Mouse (Mus musculus) kidney, adult 2 months (tissue): ENCODE measurements around the gene Znrf2. TPM values are rescaled to one million over a fixed set of nuclear protein-coding genes. Genes with fewer than 3 reads are reported as not detected.

Experiments
- DNase-seq: peaks from one replicate; pipeline ENCODE4 v3.0.0; 2021
- H3K27ac ChIP-seq: fragments of 200-500 bp; 2 replicates; pipeline ENCODE4 v1.5.1; 2012; ENCODE audit warnings: low read depth, low read length, control low read depth, inconsistent platforms; ENCODE audit not compliant: insufficient read depth
- H3K27me3 ChIP-seq: fragments of 200-500 bp; replicated peaks from 2 replicates; pipeline ENCODE4 v1.6.1; 2012; ENCODE audit warnings: mild to moderate bottlenecking, moderate library complexity, low read length, inconsistent platforms; ENCODE audit not compliant: control insufficient read depth, insufficient read depth
- H3K36me3 ChIP-seq: fragments of 200-500 bp; 2 replicates; pipeline ENCODE4 v1.6.1; 2012; ENCODE audit warnings: mild to moderate bottlenecking, moderate library complexity, low read length, inconsistent platforms; ENCODE audit not compliant: control insufficient read depth, insufficient read depth
- H3K4me1 ChIP-seq: fragments of 200-500 bp; 2 replicates; pipeline ENCODE4 v1.6.1; 2011; ENCODE audit warnings: low read length; ENCODE audit not compliant: control insufficient read depth, insufficient read depth
- H3K4me3 ChIP-seq: fragments of 200-500 bp; 2 replicates; pipeline ENCODE4 v1.5.1; 2011; ENCODE audit warnings: mild to moderate bottlenecking, low read depth, low read length, control low read depth; ENCODE audit not compliant: insufficient read depth
- CTCF ChIP-seq: fragments of 200-500 bp; conservative IDR thresholded peaks from 2 replicates; pipeline ENCODE4 v1.5.1; 2011; ENCODE audit warnings: low read depth, mild to moderate bottlenecking, control low read depth, low read length, moderate library complexity, mixed read lengths; ENCODE audit not compliant: insufficient read depth, insufficient read length
- POLR2A ChIP-seq: fragments of 200-500 bp; IDR thresholded peaks from one replicate; pipeline ENCODE4 v1.6.1; 2011; ENCODE audit warnings: low read depth, low read length, control low read depth
- WGBS: fragments of 180-500 bp; shearing (Covaris S2); methylation state at CpG from one replicate; pipeline ENCODE4 v1.1.7; 2018; 5-methylcytosine and 5-hydroxymethylcytosine counted together
- polyA plus RNA-seq: library from polyadenylated mRNA; depleted of rRNA; stranded (reverse); fragments of >200 nt; gene quantifications from 2 replicates; pipeline ENCODE4 v1.2.3, GENCODE M21; 2012

The Znrf2 gene
- polyA plus RNA-seq, 1 experiment, result 18.1 TPM

GRCm38 (mm10) chr6:54833427-54833826 is 16.7 kb downstream of the Znrf2 start:
- DNase-seq, result no peak
- H3K36me3 ChIP-seq, result no peaks in the 10 kb centered on the region
- H3K27me3 ChIP-seq, result no peaks in the 10 kb centered on the region
- no peak overlapping the region for H3K4me3 ChIP-seq
- H3K4me1 ChIP-seq, result peaks cover 17% of the 10 kb centered on the region; the same call in 1 of the 2 replicates
- no peak overlapping the region for H3K27ac ChIP-seq
- TF ChIP-seq CTCF (no peak), POLR2A (no peak)
- WGBS, result 51% methylated on average over 2 of the region's 2 CpGs

- Histone ChIP-seq H3K36me3 (no peaks in the 10 kb centered on the region), H3K27ac (no peak overlapping the region), H3K4me1 (0 out of 2 replicates have a peak, but pooled peaks cover 7% of the 10 kb centered on the region), H3K27me3 (no peaks in the 10 kb centered on the region), H3K4me3 (no peak overlapping the region)
- DNase-seq, result no peak
- no peak for TF ChIP-seq CTCF
- TF ChIP-seq POLR2A, result no peak
Observed at GRCm38 (mm10) chr6:54836666-54837065, 19.9 kb downstream of the Znrf2 start.

- no peak overlapping the region for H3K27ac ChIP-seq
- H3K36me3 ChIP-seq, result no peaks in the 10 kb centered on the region
- TF ChIP-seq CTCF (no peak), POLR2A (no peak)
- H3K27me3 ChIP-seq, result no peaks in the 10 kb centered on the region
- peak; percentile 52 for DNase-seq
- H3K4me1 ChIP-seq, result peaks cover 18% of the 10 kb centered on the region; the same call in 1 of the 2 replicates
- no peak overlapping the region for H3K4me3 ChIP-seq
Observed at GRCm38 (mm10) chr6:54841399-54841798, 24.7 kb downstream of the Znrf2 start.

GRCm38 (mm10) chr6:54842041-54842440 is 25.3 kb downstream of the Znrf2 start:
- peak overlapping the region; percentile 86 for H3K27ac ChIP-seq
- no peaks in the 10 kb centered on the region for H3K36me3 ChIP-seq
- DNase-seq, result peak; percentile 58
- H3K4me3 ChIP-seq, result no peak overlapping the region
- TF ChIP-seq CTCF (no peak), POLR2A (no peak)
- 17% methylated on average over 1 of the region's 1 CpGs for WGBS
- H3K27me3 ChIP-seq, result no peaks in the 10 kb centered on the region
- peaks cover 18% of the 10 kb centered on the region; the same call in 1 of the 2 replicates for H3K4me1 ChIP-seq

- no peak for DNase-seq
- Histone ChIP-seq H3K36me3 (no peaks in the 10 kb centered on the region), H3K27ac (no peak overlapping the region), H3K4me3 (no peak overlapping the region), H3K27me3 (no peaks in the 10 kb centered on the region), H3K4me1 (peaks cover 19% of the 10 kb centered on the region)
- TF ChIP-seq POLR2A (no peak), CTCF (no peak)
- 76% methylated on average over 3 of the region's 3 CpGs for WGBS
Observed at GRCm38 (mm10) chr6:54848546-54848945, 31.8 kb downstream of the Znrf2 start.

- Histone ChIP-seq H3K4me3 (no peak overlapping the region), H3K27me3 (no peaks in the 10 kb centered on the region), H3K4me1 (peaks cover 16% of the 10 kb centered on the region), H3K36me3 (no peaks in the 10 kb centered on the region), H3K27ac (peak overlapping the region; percentile 71; the same call in 1 of the 2 replicates)
- DNase-seq, result no peak
- TF ChIP-seq POLR2A (no peak), CTCF (no peak)
- WGBS, result 38% methylated on average over 4 of the region's 4 CpGs
Observed at GRCm38 (mm10) chr6:54849179-54850156, 32.8 kb downstream of the Znrf2 start.

GRCm38 (mm10) chr6:54851778-54852177 is 35.1 kb downstream of the Znrf2 start:
- TF ChIP-seq CTCF (no peak), POLR2A (no peak)

More at GRCm38 (mm10) chr6:54851778-54852177, 35.1 kb downstream of the Znrf2 start:
- no peak for DNase-seq
- 65% methylated on average over 4 of the region's 4 CpGs for WGBS
- Histone ChIP-seq H3K4me1 (peaks cover 31% of the 10 kb centered on the region), H3K27me3 (no peaks in the 10 kb centered on the region), H3K27ac (no peak overlapping the region), H3K4me3 (no peak overlapping the region), H3K36me3 (no peaks in the 10 kb centered on the region)
